Mouse (Mus musculus): ENCODE data around the gene 4933415A04Rik.

4933415A04Rik gene

GRCm38 (mm10) chr11:43575376-43576151 lies 11.3 kb upstream of the 4933415A04Rik start:
- no peak for DNase-seq

GRCm38 (mm10) chr11:43577713-43578478 lies 8.9 kb upstream of the 4933415A04Rik start:
- DNase-seq = no peak

GRCm38 (mm10) chr11:43585211-43586005 lies 1.4 kb upstream of the 4933415A04Rik start:
- DNase-seq = no peak

- no peak for DNase-seq
Observed at GRCm38 (mm10) chr11:43589530-43590072, 2.8 kb downstream of the 4933415A04Rik start.

GRCm38 (mm10) chr11:43601440-43601839 lies 14.6 kb downstream of the 4933415A04Rik start, which contains the start of gene Fabp6:
Gene Fabp6, minus strand, starts transcription at chr11:43601540.
- no peak for DNase-seq

GRCm38 (mm10) chr11:43604207-43604606 lies 17.4 kb downstream of the 4933415A04Rik start:
- no peak for DNase-seq

GRCm38 (mm10) chr11:43604891-43605290 lies 18.1 kb downstream of the 4933415A04Rik start:
- no peak for DNase-seq

- DNase-seq = no peak
Observed at GRCm38 (mm10) chr11:43605859-43606258, 19.0 kb downstream of the 4933415A04Rik start.

- DNase-seq = no peak
Observed at GRCm38 (mm10) chr11:43608440-43608839, 21.6 kb downstream of the 4933415A04Rik start.

- DNase-seq = no peak
Observed at GRCm38 (mm10) chr11:43610006-43610661, 23.3 kb downstream of the 4933415A04Rik start.

GRCm38 (mm10) chr11:43610662-43611033 lies 23.8 kb downstream of the 4933415A04Rik start:
- no peak for DNase-seq

GRCm38 (mm10) chr11:43612834-43613488 lies 26.1 kb downstream of the 4933415A04Rik start:
- peak; percentile 85 to 89 for DNase-seq

GRCm38 (mm10) chr11:43617924-43618323 lies 31.1 kb downstream of the 4933415A04Rik start:
- DNase-seq = no peak

- peak in 1 of 2 experiments; percentile 17 for DNase-seq
Observed at GRCm38 (mm10) chr11:43618403-43618802, 31.6 kb downstream of the 4933415A04Rik start.

GRCm38 (mm10) chr11:43621769-43622168 lies 34.9 kb downstream of the 4933415A04Rik start:
- no peak for DNase-seq

GRCm38 (mm10) chr11:43624341-43624740 lies 37.5 kb downstream of the 4933415A04Rik start:
- DNase-seq = no peak

- peak; percentile 58 to 62 for DNase-seq
Observed at GRCm38 (mm10) chr11:43626300-43626926, 39.6 kb downstream of the 4933415A04Rik start.

GRCm38 (mm10) chr11:43626927-43627645 lies 40.2 kb downstream of the 4933415A04Rik start:
- peak; percentile 35 to 40 for DNase-seq

- no peak for DNase-seq
Observed at GRCm38 (mm10) chr11:43631645-43632044, 44.8 kb downstream of the 4933415A04Rik start.

GRCm38 (mm10) chr11:43632566-43632965 lies 45.7 kb downstream of the 4933415A04Rik start:
- DNase-seq = no peak

All from cerebellum, adult 18-20 months (tissue).